Mouse (Mus musculus) intestine, embryonic 14.5 days (tissue): ENCODE results near the gene Vmn1r87. TPM values are rescaled to one million over a fixed set of nuclear protein-coding genes. Genes with fewer than 3 reads are reported as not detected.
A peak's percentile ranks its signal among the peaks of the same experiment; 100 is the strongest.
"Not testable (repeated sequence)": the region's sequence is repeated elsewhere in the genome, so short reads cannot be mapped to it uniquely, and the experiment has no call there.

Source experiments
- ATAC-seq: fragments of 200-750 bp; cut with Nextera tagmentation; replicated peaks from 2 replicates; pipeline ENCODE4 v1.8.0; 2017; ENCODE audit warnings: low read depth, moderate number of reproducible peaks, moderate TSS enrichment, moderate library complexity; ENCODE audit not compliant: low FRiP score, low TSS enrichment
- DNase-seq: peaks from one replicate; pipeline ENCODE4 v3.0.0-alpha.2; 2018; ENCODE audit warnings: low spot score
- H3K27ac ChIP-seq: fragments of 300-500 bp; sonication (generic); 2 replicates; pipeline ENCODE4 v1.5.1; 2014; ENCODE audit warnings: low read depth, mild to moderate bottlenecking, control low read depth
- H3K27me3 ChIP-seq: fragments of 300-500 bp; sonication (generic); replicated peaks from 2 replicates; pipeline ENCODE4 v1.6.1; 2014; ENCODE audit warnings: low read length, control low read depth; ENCODE audit not compliant: control insufficient read depth, insufficient read depth
- H3K36me3 ChIP-seq: fragments of 300-500 bp; sonication (generic); 2 replicates; pipeline ENCODE4 v1.6.1; 2014; ENCODE audit warnings: low read length, control low read depth; ENCODE audit not compliant: control insufficient read depth, insufficient read depth
- H3K4me1 ChIP-seq: fragments of 300-500 bp; sonication (generic); replicated peaks from 2 replicates; pipeline ENCODE4 v1.6.1; 2014; ENCODE audit warnings: low read length, control low read depth, mixed read lengths; ENCODE audit not compliant: control insufficient read depth, insufficient read depth
- H3K4me2 ChIP-seq: fragments of 300-500 bp; sonication (generic); 2 replicates; pipeline ENCODE4 v1.6.1; 2014; ENCODE audit warnings: low read length
- H3K4me3 ChIP-seq: fragments of 300-500 bp; sonication (generic); 2 replicates; pipeline ENCODE4 v1.5.1; 2014; ENCODE audit warnings: low read depth, low read length, control low read depth, mixed read lengths
- H3K9ac ChIP-seq: fragments of 300-500 bp; sonication (generic); 2 replicates; pipeline ENCODE4 v1.6.1; 2014; ENCODE audit warnings: mild to moderate bottlenecking, low read length
- H3K9me3 ChIP-seq: fragments of 300-500 bp; sonication (generic); 2 replicates; pipeline ENCODE4 v1.6.1; 2016; ENCODE audit warnings: low read length, control low read depth; ENCODE audit not compliant: control insufficient read depth
- WGBS: fragments of 180-500 bp; shearing (Covaris S2); extraction: QIAGEN DNeasy Blood & Tissue Kit; methylation state at CpG from one replicate; pipeline ENCODE4 v1.1.7; 2014; 5-methylcytosine and 5-hydroxymethylcytosine counted together
- polyA plus RNA-seq: library from polyadenylated mRNA; unstranded; fragments of >200 nt; fragmentation: Nextera tagmentation; extraction: Ambion mirVana; gene quantifications from 2 replicates; pipeline ENCODE4 v1.2.1, GENCODE M21; 2014

Gene Vmn1r87
- not detected in 2 replicates for polyA plus RNA-seq

GRCm38 (mm10) chr7:13140057-13140456 lies at the start of gene Vmn1r87:
Gene Vmn1r87 (minus strand): TSS chr7:13140157.
- DNase-seq (no peak), ATAC-seq (no peak)
- Histone ChIP-seq H3K9ac (no peak within 1 kb of the TSS), H3K4me1 (no peaks in the 10 kb centered on the region), H3K27me3 (no peaks in the 10 kb centered on the region), H3K36me3 (no peaks in the 10 kb centered on the region), H3K4me2 (no peak within 1 kb of the TSS), H3K4me3 (no peak within 1 kb of the TSS), H3K27ac (no peak within 1 kb of the TSS), H3K9me3 (no peaks in the 10 kb centered on the region)
- WGBS, result 92% methylated on average over 1 of the region's 1 CpGs

GRCm38 (mm10) chr7:13159268-13159667 lies 19.3 kb upstream of the Vmn1r87 start, which contains the start of gene Vmn1r88:
Gene Vmn1r88 (plus strand): TSS chr7:13159568.
- Histone ChIP-seq H3K9me3 (no peaks in the 10 kb centered on the region), H3K4me3 (no peak within 1 kb of the TSS), H3K27me3 (no peaks in the 10 kb centered on the region), H3K4me1 (no peaks in the 10 kb centered on the region), H3K36me3 (no peaks in the 10 kb centered on the region), H3K9ac (no peak within 1 kb of the TSS), H3K4me2 (no peak within 1 kb of the TSS), H3K27ac (no peak within 1 kb of the TSS)
- no peak for ATAC-seq
- DNase-seq, result no peak

GRCm38 (mm10) chr7:13137340-13137739 lies 2.6 kb downstream of the Vmn1r87 start:
- Histone ChIP-seq H3K4me3 (no peak overlapping the region), H3K4me2 (no peak overlapping the region), H3K27me3 (no peaks in the 10 kb centered on the region), H3K36me3 (no peaks in the 10 kb centered on the region), H3K4me1 (no peaks in the 10 kb centered on the region), H3K9ac (no peak overlapping the region), H3K9me3 (no peaks in the 10 kb centered on the region), H3K27ac (no peak overlapping the region)
- no peak for ATAC-seq
- no peak for DNase-seq

GRCm38 (mm10) chr7:13131856-13132255 lies 8.1 kb downstream of the Vmn1r87 start:
- H3K4me1 ChIP-seq, result no peaks in the 10 kb centered on the region
- ATAC-seq, result no peak
- WGBS, result 89% methylated on average over 2 of the region's 2 CpGs

GRCm38 (mm10) chr7:13123554-13124153 lies 16.3 kb downstream of the Vmn1r87 start:
- not testable (repeated sequence) for H3K4me1 ChIP-seq, H3K4me3 ChIP-seq, H3K36me3 ChIP-seq, H3K9ac ChIP-seq, H3K27me3 ChIP-seq, H3K9me3 ChIP-seq, H3K27ac ChIP-seq, DNase-seq
- ATAC-seq, result peak; percentile 85
- WGBS, result 0% methylated on average over 10 of the region's 34 CpGs
- peak overlapping the region; percentile 37 for H3K4me2 ChIP-seq

More at GRCm38 (mm10) chr7:13131856-13132255, 8.1 kb downstream of the Vmn1r87 start:
- Histone ChIP-seq H3K4me3 (no peak overlapping the region), H3K27ac (no peak overlapping the region), H3K9ac (no peak overlapping the region), H3K9me3 (no peaks in the 10 kb centered on the region), H3K4me2 (no peak overlapping the region), H3K27me3 (no peaks in the 10 kb centered on the region), H3K36me3 (no peaks in the 10 kb centered on the region)
- no peak for DNase-seq

- DNase-seq (no peak), ATAC-seq (no peak)
- Histone ChIP-seq H3K4me1 (no peaks in the 10 kb centered on the region), H3K9me3 (no peaks in the 10 kb centered on the region), H3K4me2 (no peak within 1 kb of the TSS), H3K4me3 (no peak within 1 kb of the TSS), H3K36me3 (no peaks in the 10 kb centered on the region), H3K27ac (no peak within 1 kb of the TSS), H3K9ac (no peak within 1 kb of the TSS), H3K27me3 (no peaks in the 10 kb centered on the region)
These were observed 20.1 kb downstream of the Vmn1r87 start, which contains the start of gene Vmn1r86 for GRCm38 (mm10) chr7:13119817-13120216. Gene Vmn1r86 (minus strand): TSS chr7:13119917.

- DNase-seq (no peak), ATAC-seq (no peak)
- Histone ChIP-seq H3K36me3 (no peaks in the 10 kb centered on the region), H3K27ac (no peak within 1 kb of the TSS), H3K4me2 (no peak within 1 kb of the TSS), H3K9me3 (no peaks in the 10 kb centered on the region), H3K27me3 (no peaks in the 10 kb centered on the region), H3K9ac (no peak within 1 kb of the TSS), H3K4me1 (no peaks in the 10 kb centered on the region), H3K4me3 (no peak within 1 kb of the TSS)
- 68% methylated on average over 3 of the region's 3 CpGs for WGBS
These were observed 44.9 kb downstream of the Vmn1r87 start, which contains the start of gene Vmn1r85 for GRCm38 (mm10) chr7:13095073-13095472. Gene Vmn1r85 (minus strand): TSS chr7:13095173.

Other genes with a start within 250 kb of the Vmn1r87 start
- 17.4 and 21.6 TPM in 2 replicates for gene Zscan22, start 242.3 kb downstream of the Vmn1r87 start, polyA plus RNA-seq
- 1,510 and 1,578 TPM in 2 replicates for gene Rps5, start 217.9 kb downstream of the Vmn1r87 start, polyA plus RNA-seq
- 0.45 and 0.63 TPM in 2 replicates for gene Rnf225, start 212.7 kb downstream of the Vmn1r87 start, polyA plus RNA-seq
- 7.4 and 8.3 TPM in 2 replicates for gene Zfp324, start 174.3 kb downstream of the Vmn1r87 start, polyA plus RNA-seq
- gene Zfp446, start 162.3 kb downstream of the Vmn1r87 start, polyA plus RNA-seq, result 5.4 and 6.5 TPM in 2 replicates
- gene Slc27a5, start 142.0 kb downstream of the Vmn1r87 start, polyA plus RNA-seq, result 0.38 TPM in 1 of 2 replicates, not detected in the other
- 390 and 414 TPM in 2 replicates for gene Trim28, start 141.0 kb downstream of the Vmn1r87 start, polyA plus RNA-seq
- gene Zbtb45, start 130.1 kb downstream of the Vmn1r87 start, polyA plus RNA-seq, result 23.7 and 26.9 TPM in 2 replicates
- gene Chmp2a, start 105.3 kb downstream of the Vmn1r87 start, polyA plus RNA-seq, result 157 and 161 TPM in 2 replicates
- 72.7 and 124 TPM in 2 replicates for gene Ube2m, start 101.9 kb downstream of the Vmn1r87 start, polyA plus RNA-seq
- 2.5 and 2.7 TPM in 2 replicates for gene Mzf1, start 85.4 kb downstream of the Vmn1r87 start, polyA plus RNA-seq
- gene Vmn1r85, start 45.0 kb downstream of the Vmn1r87 start, polyA plus RNA-seq, result not detected in 2 replicates
- gene Vmn1r86, start 20.2 kb downstream of the Vmn1r87 start, polyA plus RNA-seq, result not detected in 2 replicates
- gene Vmn1r88, start 19.4 kb upstream of the Vmn1r87 start, polyA plus RNA-seq, result 0.03 TPM in 1 of 2 replicates, not detected in the other
- not detected in 2 replicates for gene Vmn1r89, start 72.9 kb upstream of the Vmn1r87 start, polyA plus RNA-seq
- 110 and 115 TPM in 2 replicates for gene Lig1, start 137.1 kb upstream of the Vmn1r87 start, polyA plus RNA-seq
- 4.7 and 6.0 TPM in 2 replicates for gene Zswim9, start 138.6 kb upstream of the Vmn1r87 start, polyA plus RNA-seq
- gene Pla2g4c, start 184.5 kb upstream of the Vmn1r87 start, polyA plus RNA-seq, result 0.97 and 1.0 TPM in 2 replicates